Mouse (Mus musculus) splenic B cell, adult 2 months (primary cell): Measurements from ENCODE around the gene Nsmf.

Source experiments
- DNase-seq: peaks from one replicate; pipeline ENCODE4 v3.0.0-alpha.2; 2011; ENCODE audit warnings: low read depth, low spot score
- H3K27me3 ChIP-seq: 2 replicates; pipeline ENCODE4 v1.6.1; 2012; ENCODE audit warnings: mild to moderate bottlenecking, low read length, moderate library complexity, mixed read lengths; ENCODE audit not compliant: control insufficient read depth, poor library complexity, insufficient read depth, severe bottlenecking
- H3K36me3 ChIP-seq: 2 replicates; pipeline ENCODE4 v1.6.1; 2012; ENCODE audit warnings: mild to moderate bottlenecking, low read length, moderate library complexity, mixed read lengths; ENCODE audit not compliant: control insufficient read depth, poor library complexity, insufficient read depth, severe bottlenecking

Gene Nsmf

GRCm38 (mm10) chr2:25065537-25065936 lies 11.4 kb downstream of the Nsmf start:
- DNase-seq: no peak
- Histone ChIP-seq H3K36me3 (no peaks in the 10 kb centered on the region), H3K27me3 (no peaks in the 10 kb centered on the region)

- no peaks in the 10 kb centered on the region for H3K27me3 ChIP-seq
- DNase-seq: no peak
- H3K36me3 ChIP-seq: no peaks in the 10 kb centered on the region
Measured at GRCm38 (mm10) chr2:25066552-25066951, 12.4 kb downstream of the Nsmf start.

GRCm38 (mm10) chr2:25069537-25069936 lies 15.4 kb downstream of the Nsmf start:
- DNase-seq: no peak
- Histone ChIP-seq H3K36me3 (no peaks in the 10 kb centered on the region), H3K27me3 (no peaks in the 10 kb centered on the region)

DNA sequence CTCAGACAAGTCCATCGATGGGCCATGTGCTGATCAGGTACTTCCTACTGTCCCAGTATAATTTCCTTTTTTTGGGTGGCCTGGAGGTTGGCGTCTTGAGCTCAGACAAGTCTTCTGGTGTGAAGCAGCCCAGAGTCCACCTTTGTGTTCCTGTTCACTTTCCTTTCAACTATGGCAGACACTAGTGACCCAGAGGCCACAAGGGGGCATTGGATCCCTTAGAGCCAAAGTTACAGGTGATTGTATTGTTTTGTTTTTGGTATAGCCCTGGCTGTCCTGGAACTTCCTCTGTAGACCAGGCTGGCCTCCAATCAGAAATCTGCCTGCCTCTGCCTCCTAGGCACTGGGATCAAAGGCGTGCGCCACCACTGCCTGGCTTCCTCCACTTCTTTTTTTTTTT lies 18.2 kb downstream of the Nsmf start:
- DNase-seq: no peak
- Histone ChIP-seq H3K27me3 (no peaks in the 10 kb centered on the region), H3K36me3 (no peaks in the 10 kb centered on the region)

DNA sequence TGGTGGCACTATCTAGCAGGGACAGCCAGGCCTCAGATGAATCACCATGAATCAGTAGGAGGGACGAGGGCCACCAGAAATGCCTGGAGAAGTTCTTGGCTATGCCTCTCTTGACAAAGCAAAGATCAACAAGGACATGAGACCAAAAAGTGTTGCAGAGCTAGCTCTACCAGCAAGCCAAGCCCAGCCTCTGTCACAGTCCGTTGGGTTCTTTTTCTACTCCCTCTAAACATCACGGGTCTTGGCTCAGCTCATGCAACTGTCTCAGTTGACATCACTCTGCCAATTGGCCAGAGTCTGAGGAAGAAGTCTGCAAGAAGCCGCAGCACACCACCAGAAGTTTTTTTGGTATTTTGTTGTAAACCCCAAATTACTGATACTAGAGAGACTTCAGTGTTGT lies 21.4 kb downstream of the Nsmf start:
- no peaks in the 10 kb centered on the region for H3K36me3 ChIP-seq
- no peak for DNase-seq
- no peaks in the 10 kb centered on the region for H3K27me3 ChIP-seq

DNA sequence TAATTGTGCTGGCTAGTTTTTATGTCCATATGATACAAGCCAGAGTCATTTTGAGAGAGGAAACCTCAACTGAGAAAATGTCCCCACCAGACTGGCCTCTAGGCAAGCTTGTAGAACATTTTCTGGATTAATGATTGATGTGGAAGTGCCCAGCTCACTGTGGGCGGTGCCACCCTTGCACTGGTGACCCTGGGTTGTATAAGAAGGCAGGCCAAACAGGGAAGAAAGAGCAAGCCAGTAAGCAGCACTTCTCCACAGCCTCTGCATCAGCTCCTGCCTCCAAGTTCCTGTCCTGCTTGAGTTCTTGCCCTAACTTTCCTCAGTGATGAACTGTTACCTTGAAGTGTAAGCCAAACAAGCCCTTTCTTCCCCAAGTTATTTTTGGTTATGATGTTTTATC lies 24.8 kb downstream of the Nsmf start:
- no peaks in the 10 kb centered on the region for H3K36me3 ChIP-seq
- H3K27me3 ChIP-seq: no peaks in the 10 kb centered on the region
- DNase-seq: no peak

GRCm38 (mm10) chr2:25080076-25080475 lies 25.9 kb downstream of the Nsmf start, which contains the start of gene Entpd8:
Gene Entpd8 (plus strand): TSS chr2:25080304.
- no peaks in the 10 kb centered on the region for H3K36me3 ChIP-seq
- DNase-seq: no peak
- no peaks in the 10 kb centered on the region for H3K27me3 ChIP-seq

DNA sequence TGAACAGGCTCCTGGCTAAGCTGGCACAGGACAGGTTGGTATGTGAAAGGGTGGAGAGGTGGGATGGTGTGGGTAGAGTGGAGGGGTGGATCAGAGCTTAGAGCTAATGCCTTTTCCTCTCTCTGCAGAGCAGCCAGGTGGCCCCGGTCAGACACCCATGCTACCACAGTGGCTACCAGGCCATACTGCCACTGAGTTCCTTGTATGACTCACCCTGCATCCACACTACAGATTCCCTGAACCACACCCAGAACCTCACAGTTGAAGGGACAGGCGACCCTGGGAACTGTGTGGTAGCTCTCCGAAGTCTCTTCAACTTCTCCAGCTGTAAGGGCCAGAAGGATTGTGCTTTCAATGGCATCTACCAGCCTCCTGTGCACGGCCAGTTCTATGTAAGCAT lies 29.5 kb downstream of the Nsmf start:
- no peaks in the 10 kb centered on the region for H3K27me3 ChIP-seq

GRCm38 (mm10) chr2:25085571-25085970 lies 31.4 kb downstream of the Nsmf start:
- Histone ChIP-seq H3K36me3 (no peaks in the 10 kb centered on the region), H3K27me3 (no peaks in the 10 kb centered on the region)
- DNase-seq: no peak

More for the DNA sequence above, 29.5 kb downstream of the Nsmf start:
- DNase-seq: no peak
- H3K36me3 ChIP-seq: no peaks in the 10 kb centered on the region

DNA sequence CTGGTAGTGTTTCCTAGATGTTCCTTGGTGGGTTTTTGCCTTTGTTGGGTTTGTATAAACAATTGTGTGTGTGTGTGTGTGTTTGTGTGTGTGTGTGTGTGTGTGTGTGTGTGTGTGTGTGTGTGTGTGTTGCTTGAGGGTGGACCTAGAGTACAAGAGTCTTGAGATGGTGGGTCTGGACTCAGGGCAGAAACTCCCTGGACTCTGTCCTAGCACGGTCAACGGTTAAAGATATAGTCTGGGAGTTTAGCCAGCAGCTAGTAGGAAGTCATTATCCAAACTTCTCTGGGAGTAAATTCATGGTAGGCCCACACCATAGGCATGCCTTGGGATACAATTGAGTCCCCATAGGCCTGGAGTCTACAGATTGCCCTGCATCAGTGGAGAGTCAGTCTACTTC lies 33.7 kb downstream of the Nsmf start:
- Histone ChIP-seq H3K36me3 (no peaks in the 10 kb centered on the region), H3K27me3 (no peaks in the 10 kb centered on the region)
- no peak for DNase-seq

DNA sequence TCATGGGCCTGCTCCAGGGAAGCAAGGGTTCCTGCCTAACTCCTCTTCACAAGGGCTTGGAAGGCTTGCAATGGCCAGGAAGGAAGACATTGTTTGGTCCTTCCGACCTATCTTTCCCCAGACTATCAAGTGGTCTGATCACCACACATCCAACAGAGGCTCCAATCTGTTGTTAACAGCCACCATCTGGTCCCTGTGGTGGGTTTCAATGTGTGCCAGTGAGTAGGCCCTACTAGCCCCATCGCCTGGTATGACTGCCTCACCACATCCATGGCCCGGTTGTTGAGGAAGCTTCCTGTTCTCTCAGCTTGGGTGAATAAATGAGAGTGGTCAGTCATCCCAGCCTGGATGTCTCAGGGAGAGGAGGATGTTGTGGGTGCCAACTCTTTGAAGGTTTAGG lies 34.5 kb downstream of the Nsmf start:
- Histone ChIP-seq H3K27me3 (no peaks in the 10 kb centered on the region), H3K36me3 (no peaks in the 10 kb centered on the region)
- DNase-seq: no peak

DNA sequence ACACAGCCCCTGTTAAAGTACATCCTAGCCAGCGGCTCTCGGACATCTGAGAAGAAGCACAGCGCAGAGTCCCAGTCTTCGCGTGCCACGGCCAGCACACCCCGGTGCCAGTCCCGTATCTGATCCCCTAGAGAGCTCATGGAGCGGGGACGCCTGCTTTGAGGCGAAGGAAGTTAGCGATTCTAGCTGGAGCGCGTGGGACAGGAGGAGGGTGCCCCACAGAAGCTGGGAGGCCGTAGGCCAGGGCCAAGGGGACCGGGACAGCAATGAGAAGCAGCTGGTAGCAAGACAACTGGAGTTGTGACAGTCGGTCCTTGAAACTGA lies 40.6 kb downstream of the Nsmf start:
- no peaks in the 10 kb centered on the region for H3K27me3 ChIP-seq
- H3K36me3 ChIP-seq: no peaks in the 10 kb centered on the region
- no peak for DNase-seq

GRCm38 (mm10) chr2:25095109-25095850 lies 41.1 kb downstream of the Nsmf start, which contains the start of gene Noxa1:
Gene Noxa1 (minus strand): TSS chr2:25095149.
- Histone ChIP-seq H3K36me3 (no peaks in the 10 kb centered on the region), H3K27me3 (no peaks in the 10 kb centered on the region)
- peak; percentile 5 for DNase-seq

DNA sequence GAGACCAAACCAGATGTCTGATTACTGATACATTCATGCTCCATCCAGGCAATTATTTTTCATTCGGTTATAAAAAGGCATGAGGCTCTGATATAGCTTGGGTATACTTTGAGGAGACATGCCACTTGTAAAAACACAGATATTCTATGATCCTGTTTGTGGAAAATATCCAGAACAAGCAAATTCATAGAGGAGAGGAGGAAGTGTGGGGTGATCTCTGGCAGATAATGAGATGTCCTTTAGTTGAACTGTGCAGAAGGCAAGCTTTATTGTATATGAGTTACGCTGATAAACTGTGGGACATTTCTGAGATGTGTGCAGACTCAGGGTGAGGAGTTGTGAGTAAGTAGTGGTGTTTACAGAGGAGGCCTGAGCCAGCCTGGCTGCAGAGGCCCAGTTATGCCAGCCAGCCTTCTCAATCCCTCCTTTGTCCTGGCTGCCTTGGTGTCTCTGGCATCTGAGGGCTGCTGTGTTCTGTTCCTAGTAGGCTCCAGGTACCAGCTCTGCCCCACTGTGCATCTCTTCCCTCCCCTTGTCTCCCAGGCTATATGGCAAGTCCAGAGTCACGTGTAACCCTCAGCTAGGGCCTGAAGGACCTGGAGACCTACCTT lies 44.0 kb downstream of the Nsmf start:
- DNase-seq: no peak
- H3K36me3 ChIP-seq: no peaks in the 10 kb centered on the region
- no peaks in the 10 kb centered on the region for H3K27me3 ChIP-seq

DNA sequence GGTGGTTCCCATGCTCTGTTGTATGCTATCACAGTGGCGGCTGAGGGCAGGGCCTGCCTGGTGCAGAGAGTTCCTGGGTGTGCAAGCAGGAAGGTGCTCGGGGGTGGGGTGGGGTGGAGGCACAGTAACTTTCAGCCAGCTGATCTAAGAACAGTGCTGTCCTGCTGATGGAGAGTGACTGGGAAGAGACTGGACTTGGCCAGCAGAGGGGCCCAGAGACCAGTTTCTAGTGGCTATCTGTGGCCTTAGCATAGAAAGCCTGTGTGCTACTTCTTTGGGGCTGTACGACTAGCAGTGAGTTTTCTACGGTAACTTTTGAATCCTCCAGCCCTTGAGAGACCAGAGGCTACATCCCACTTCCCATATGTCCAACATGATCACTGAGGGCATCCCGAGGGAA lies 44.8 kb downstream of the Nsmf start:
- no peaks in the 10 kb centered on the region for H3K27me3 ChIP-seq
- no peak for DNase-seq
- H3K36me3 ChIP-seq: no peaks in the 10 kb centered on the region

GRCm38 (mm10) chr2:25099703-25100102 lies 45.5 kb downstream of the Nsmf start:
- no peak for DNase-seq
- H3K27me3 ChIP-seq: no peaks in the 10 kb centered on the region

More at GRCm38 (mm10) chr2:25099703-25100102, 45.5 kb downstream of the Nsmf start:
- H3K36me3 ChIP-seq: no peaks in the 10 kb centered on the region
